Mouse (Mus musculus): ENCODE measurements around the gene Tgfb1. TPM values are rescaled to one million over a fixed set of nuclear protein-coding genes. Genes with fewer than 3 reads are reported as not detected.

Tgfb1 gene
- total RNA-seq, 2 experiments from 2014 or later: 9.7 to 12.2 TPM

DNA sequence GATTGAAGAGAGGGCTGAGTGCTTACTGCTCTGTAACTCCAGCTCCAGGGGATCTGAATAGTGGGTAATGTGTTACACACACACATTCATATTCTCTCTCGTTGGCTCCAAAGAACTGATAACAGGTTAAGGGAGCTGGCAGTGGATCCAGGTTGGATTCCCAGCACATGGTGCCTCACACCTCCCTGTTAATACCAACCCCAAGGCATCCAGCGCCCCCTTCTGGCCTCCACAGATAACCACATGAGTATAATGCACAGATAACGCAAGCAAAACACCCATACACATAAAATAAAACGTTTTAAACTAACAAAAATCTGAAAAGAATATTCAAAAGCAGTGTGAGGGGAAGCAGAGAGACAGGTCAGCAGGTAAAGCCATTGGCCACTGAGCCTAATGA is 14.4 kb upstream of the Tgfb1 start:
- intact Hi-C loops (cut with DNase I): no loop called here
- DNase-seq (ENCODE audit: extremely low spot score in 1 of 2, low spot score in 2 of 2): no peak

DNA sequence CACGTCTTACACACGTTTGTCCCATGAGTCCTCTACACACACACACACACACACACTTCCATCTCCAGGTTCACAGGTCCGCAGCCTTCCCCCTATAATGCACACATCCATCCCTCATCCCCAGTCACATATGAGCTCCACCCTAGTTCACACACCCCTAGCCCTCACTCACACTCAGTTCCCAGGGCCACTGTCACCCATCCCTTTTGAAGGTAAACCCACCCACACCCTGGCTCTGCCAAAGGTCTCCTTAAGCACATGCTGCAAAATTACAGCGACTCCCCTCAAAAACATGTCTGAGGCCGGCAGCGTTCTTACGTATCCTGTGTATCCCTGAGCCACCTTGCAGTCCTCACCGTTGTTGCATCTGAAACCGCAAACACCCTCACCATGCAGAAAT is 12.5 kb upstream of the Tgfb1 start:
- intact Hi-C loops (cut with DNase I): no loop called here
- DNase-seq (ENCODE audit: extremely low spot score in 1 of 2, low spot score in 2 of 2): no peak

DNA sequence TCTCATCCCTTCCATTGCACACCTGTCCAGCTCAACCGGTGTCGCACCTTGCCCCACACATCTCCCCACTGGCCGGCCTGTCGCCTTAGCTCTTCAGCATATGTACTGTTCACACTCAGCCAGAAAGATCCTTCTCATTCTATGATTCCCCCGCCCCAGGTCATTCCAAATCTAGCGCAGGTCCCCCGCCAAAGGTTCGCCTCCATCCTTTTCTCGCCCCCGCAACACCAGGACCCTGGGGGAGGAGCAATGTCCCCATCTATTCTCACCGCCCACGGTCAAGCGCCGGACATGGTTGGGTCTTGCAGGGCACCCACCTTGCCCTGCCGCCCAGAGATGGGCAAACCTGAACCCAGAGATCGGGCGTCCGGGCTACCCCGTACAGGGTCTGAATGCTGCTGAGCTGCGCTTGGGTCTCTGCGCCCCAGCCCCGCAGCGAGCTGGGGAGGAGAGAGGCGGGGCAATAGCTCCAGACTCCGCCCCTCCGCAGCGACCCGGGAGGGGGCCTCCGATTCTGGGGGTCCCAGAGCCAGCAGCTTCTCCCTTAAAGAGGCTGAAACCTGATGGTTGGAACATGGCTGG is 12.0 kb upstream of the Tgfb1 start, which contains the start of gene Tmem91:
Gene Tmem91 (minus strand): TSS at position 448 of the 582 bp plus-strand sequence.
- DNase-seq (ENCODE audit: extremely low spot score in 1 of 2, low spot score in 2 of 2): peak in 1 of 2 experiments; percentile 49
- intact Hi-C loops (cut with DNase I): no loop called here

DNA sequence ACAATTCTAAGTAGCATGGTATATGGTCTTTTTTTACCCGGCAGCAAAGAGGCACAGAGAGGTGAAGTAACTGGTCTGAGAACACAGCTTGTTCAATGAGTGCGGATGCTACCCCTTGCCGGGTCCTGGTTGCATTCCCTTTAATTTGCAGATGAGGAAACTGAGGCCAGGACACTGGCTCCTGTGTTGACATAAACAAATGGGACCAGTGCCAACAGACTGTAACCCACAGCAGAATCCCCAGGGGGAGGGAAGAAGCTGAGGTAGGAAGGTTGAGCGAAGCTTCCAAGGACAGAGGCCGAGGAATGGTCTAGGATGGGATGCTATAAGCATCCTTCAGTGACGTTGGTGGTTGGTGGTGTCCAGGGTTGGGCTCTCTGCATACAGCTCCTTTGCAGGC is 11.4 kb upstream of the Tgfb1 start:
- no peak for DNase-seq (ENCODE audit: extremely low spot score in 1 of 2, low spot score in 2 of 2)
- intact Hi-C loops (cut with DNase I): no loop called here

DNA sequence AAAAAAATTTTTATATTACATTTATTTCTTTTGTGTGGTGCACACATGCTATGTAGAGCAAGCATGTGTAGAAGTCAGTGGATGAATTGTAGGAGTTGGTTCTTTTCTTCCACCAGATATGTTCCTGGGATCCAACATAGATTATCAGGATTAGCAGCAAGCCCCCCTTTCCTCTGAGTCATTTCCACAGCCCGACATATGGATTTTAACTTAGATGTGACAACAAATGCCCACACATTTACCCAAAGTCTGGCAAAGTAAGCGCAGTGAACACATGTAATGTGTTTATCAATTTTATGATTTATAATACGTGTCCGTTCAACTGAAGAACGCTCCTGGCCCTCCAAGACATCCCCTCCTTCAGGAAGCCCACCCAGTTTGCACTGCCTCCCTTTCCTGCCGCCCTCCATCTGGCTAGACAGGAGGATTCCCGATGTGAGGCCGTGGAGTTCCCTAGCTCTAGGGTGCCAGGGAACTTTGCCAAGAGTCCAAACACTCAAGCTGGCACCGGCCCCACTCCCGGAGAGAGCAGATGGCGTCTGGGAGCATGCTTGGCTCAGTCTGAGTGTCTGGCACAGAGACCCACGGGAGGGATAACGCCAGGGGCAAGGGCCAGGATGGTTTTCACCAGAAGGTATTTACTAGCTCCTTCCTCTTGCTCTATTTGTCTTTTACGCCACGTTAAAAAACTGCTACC is 10.6 kb upstream of the Tgfb1 start:
- intact Hi-C loops (cut with DNase I): no loop called here
- DNase-seq (ENCODE audit: extremely low spot score in 1 of 2, low spot score in 2 of 2): peak; percentile 93

DNA sequence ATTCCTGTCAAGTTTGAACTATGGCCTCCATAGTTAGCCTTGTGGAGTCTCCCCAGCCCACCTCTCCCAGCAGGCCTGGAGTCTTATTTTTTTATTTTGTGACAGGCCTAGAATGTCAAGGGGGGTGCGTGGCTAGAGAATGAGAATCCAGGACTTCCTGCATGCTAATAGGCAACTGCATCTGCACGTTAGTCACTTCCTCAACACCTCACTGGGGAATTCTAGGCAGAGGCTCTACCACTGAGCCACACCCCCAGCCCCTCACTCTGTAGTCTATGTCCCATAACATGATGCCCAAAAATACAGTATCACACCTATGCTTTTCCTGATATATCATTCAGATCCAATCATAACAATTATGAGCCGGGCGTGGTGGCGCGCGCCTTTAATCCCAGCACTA is 9.8 kb upstream of the Tgfb1 start:
- intact Hi-C loops (cut with DNase I): no loop called here
- no peak for DNase-seq (ENCODE audit: extremely low spot score in 1 of 2, low spot score in 2 of 2)

DNA sequence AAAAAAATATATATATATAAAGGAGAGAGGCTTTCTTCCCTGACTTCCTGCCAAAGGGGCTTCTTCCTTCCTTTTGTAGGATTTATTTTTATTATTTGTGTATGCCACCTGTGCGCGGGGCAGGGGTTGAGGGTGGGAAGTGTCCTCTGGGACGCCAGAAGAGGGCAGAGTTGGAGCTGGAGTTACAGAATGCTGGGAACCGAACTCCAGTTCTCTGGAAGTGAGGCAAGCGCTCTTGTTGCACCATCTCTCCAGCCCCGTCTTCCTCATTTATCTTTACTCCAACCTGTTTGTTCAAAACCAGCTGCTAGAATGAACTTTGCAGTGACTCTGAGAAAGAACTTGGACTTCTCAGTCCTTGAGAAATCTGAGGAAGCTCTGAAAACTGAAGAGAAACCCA is 6.8 kb upstream of the Tgfb1 start:
- intact Hi-C loops (cut with DNase I): no loop called here
- no peak for DNase-seq (ENCODE audit: extremely low spot score in 1 of 2, low spot score in 2 of 2)

DNA sequence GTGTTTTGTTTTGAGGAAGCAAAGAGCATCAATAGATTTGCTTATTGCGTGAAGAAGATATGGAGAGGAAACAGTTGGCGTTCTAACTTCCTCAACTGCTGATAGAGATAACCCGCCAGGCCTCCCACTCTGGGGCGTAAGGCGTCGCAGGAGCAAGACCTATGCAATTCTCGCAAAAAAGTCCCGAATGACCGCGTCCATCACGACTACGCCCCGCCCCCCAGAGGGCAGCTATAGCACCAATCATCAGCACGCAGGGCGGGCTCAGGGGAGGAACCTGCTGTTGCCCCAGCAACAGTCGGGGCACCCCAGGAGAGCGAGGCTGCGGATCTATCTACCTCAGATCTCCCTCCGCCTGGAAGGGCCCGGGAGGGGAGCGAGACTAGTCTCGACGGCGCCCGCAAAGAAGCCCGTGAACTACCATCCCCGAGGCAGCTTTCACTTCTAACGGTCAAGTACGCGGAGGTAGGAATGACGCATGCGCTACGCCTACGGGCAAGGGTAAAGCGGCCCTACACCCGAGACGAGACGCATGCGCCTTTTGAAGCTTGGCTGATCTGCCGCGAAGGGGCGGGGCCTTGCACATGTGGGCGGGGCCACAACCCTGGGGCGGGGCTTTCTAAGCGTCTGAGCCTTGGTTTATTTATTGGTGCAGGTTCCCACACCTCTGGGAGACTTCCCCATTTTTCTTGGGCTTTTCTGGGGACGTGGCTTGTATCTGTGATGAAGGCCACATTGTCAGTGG is 6.1 kb upstream of the Tgfb1 start, which contains the start of gene B9d2:
Gene B9d2 (plus strand): TSS at position 267 of the 745 bp plus-strand sequence.
- intact Hi-C loops (cut with DNase I): no loop called here
- peak; percentile 89 to 97 for DNase-seq (ENCODE audit: extremely low spot score in 1 of 2, low spot score in 2 of 2)

DNA sequence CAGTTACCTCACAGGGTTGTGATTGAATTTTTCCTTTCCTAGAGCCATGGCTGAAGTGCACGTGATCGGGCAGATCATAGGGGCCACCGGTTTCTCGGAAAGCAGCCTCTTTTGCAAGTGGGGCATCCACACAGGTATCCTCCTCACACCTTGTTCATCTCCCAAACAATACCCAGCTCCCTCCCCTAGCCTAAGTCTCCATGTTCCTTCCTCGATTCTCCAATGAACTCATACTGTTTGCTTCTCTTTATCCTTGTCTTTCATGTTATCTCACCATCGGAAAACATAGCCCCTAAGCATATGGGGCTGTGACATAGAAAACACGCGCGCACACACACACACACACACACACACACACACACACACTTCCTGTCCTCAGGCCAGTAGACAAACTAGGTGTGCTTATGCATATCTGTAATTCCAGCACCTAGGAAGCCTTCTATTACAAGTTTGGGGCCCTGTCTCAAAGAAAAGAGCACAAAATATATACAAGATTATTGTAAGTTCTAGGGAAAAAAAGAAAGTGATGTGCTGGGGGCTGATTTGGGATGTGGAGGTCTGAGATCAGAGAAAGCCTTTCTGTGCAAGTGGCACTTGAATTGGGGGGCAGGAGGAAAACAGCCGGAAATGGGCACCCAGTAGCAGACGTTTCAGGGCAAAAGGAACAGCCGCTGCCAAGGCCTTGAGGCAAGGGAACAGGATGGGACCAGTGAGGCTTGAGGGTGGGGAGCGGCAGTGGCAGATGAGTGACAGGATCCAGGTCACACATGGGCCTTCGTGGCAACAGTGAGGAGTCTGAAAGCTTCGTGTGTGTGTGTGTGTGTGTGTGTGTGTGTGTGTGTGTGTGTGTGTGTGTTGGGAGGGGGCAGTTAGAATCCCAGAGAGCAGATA is 5.2 kb upstream of the Tgfb1 start:
- no peak for DNase-seq (ENCODE audit: extremely low spot score in 1 of 2, low spot score in 2 of 2)
- intact Hi-C loops (cut with DNase I): no loop called here

DNA sequence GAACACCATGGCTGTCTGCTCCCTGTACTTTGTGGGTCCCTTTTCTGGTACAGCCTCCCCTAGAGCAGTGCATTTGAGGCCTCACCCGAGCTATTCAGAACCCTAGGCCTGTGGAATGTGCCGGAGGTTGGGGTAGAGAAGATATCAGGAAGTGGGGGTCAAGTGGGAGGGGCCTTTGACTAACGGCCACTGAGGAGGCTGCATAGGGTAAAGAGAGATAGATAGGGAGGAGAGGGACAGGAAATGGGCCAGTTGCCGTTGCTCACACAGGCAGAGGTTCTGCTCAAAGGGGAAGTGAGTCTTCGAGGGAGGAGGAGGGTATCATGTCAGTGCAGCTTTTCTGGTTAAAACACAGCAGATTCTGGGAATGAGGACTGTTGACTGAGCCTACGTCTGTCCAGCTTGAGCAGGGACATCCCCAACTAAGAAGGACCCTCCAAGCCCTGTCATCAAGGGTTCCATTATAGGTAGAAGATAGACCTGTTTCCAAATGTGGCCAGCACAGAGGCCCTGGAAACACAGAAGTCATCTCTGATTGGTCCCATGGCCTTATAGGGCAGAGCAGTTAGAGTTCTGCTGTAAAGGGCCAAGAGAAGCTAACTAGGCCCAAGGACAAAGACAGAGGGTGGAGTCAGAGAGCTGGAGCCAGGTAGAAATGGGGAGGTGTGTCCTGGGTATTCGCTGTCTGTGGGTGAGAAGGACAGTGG is 3.2 kb upstream of the Tgfb1 start:
- intact Hi-C loops (cut with DNase I): no loop called here

DNA sequence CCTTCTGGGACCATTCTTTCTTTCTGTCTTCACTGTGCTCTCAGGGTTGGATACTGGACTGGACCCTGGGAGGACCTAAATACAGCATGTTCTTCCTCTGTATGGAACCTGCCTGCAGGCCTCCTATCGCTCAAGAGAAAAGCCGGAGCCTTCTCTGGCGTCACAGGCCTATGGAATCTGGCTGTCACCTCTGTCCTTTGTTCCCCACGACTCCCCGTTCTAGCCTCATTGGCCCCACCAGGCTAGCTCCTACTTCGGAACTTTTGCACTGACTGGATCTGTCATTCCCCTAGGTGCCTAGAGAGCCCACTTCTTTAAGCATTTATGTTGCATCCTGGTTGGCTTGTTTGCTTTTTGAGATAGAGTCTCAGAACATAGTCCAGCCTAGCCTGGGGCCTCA is 2.1 kb upstream of the Tgfb1 start:
- no peak for DNase-seq (ENCODE audit: extremely low spot score in 1 of 2, low spot score in 2 of 2)
- intact Hi-C loops (cut with DNase I): no loop called here

More for the DNA sequence above, 3.2 kb upstream of the Tgfb1 start:
- DNase-seq (ENCODE audit: extremely low spot score in 1 of 2, low spot score in 2 of 2): no peak

DNA sequence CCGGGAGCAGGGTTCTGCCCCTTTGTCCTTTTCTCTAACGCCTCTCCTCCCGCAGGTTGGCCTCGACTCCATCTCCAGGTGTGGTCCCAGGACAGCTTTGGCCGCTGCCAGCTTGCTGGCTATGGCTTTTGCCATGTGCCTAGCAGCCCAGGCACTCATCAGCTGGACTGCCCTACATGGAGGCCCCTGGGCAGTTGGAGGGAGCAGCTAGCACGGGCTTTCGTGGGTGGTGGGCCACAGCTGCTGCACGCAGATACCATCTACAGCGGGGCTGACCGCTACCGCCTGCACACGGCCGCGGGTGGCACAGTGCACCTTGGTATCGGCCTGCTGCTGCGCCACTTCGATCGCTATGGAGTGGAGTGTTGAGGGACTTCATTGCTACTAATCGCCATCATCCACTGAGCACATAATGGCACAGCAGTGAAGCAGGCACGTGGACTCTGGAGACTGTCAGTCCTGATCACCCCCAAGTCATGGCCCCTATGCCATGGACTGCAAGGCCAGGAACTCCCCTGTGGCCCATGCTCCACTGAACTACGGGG is 804 bp upstream of the Tgfb1 start:
- intact Hi-C loops (cut with DNase I): no loop called here
- no peak for DNase-seq (ENCODE audit: extremely low spot score in 1 of 2, low spot score in 2 of 2)

DNA sequence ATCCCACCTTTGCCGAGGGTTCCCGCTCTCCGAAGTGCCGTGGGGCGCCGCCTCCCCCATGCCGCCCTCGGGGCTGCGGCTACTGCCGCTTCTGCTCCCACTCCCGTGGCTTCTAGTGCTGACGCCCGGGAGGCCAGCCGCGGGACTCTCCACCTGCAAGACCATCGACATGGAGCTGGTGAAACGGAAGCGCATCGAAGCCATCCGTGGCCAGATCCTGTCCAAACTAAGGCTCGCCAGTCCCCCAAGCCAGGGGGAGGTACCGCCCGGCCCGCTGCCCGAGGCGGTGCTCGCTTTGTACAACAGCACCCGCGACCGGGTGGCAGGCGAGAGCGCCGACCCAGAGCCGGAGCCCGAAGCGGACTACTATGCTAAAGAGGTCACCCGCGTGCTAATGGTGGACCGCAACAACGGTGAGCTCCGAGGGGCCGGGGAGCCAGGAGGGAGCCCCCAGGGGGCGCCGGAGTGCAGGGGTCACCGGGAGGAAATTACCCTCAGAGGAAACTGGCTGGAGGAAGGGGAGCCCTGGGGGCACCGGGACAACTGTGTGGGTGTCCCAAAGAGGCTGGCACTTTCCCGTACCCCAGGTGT is 1.1 kb downstream of the Tgfb1 start:
- DNase-seq (ENCODE audit: extremely low spot score in 1 of 2, low spot score in 2 of 2): peak in 1 of 2 experiments; percentile 74
- intact Hi-C loops (cut with DNase I): no loop called here

DNA sequence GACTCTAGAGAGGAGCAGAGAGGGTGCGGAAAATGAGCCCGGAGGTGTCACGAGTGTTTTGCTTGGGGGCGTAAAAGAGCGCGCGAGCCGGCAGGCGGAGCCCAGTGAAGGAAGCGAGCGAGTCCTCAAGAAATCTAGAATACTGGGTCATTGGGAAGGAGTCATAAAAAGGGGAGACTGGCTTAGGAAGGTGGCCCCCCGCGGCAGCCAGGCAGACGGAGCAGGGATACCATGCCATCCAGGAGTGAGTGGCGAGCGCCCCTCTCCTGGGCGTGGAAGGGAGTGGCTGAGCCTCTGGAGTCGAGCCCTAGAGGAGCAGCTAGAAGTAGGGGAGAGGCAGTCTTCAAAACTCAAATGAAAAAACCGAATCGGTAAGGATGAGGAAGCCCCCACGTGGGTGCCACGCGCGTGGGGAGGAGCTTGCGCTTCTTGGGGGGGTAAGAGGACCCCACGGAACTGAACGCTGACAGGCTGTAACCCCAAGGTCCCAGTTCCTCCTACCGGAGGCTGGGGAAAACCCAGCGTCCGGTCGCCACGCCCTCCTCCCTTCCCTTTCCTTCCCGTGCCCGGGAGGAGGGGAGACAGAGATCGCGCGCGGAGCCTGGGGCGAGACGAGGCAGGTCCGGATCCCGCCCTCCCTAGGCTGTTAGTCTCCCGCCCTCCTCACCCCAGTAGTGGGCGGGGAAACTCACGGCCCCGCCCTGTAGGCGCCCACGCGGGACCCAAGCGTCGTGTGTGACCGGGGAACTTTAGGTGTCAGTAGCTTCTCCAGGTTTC is 2.2 kb downstream of the Tgfb1 start:
- intact Hi-C loops (cut with DNase I): no loop called here
- DNase-seq (ENCODE audit: extremely low spot score in 1 of 2, low spot score in 2 of 2): peak in 1 of 2 experiments; percentile 90

DNA sequence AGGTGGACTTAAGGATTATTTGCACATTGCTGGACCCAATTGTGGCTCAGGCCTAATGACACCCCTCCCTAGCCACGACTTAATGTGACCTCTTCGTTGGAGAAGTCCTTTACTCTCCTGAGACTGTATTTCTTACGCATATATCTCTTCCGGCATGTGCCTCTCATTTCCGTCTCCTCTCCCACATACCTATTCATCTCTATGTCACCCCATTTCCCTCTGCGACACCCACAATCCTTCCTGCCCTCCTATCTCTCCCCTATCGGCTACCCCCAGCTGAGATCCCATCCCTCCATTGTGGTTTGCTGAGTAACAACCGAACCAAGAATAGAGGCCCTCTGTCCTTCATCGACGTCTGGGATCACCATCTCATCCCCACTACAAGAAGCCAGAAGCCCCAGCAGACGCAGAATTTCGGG is 2.8 kb downstream of the Tgfb1 start:
- intact Hi-C loops (cut with DNase I): no loop called here
- DNase-seq (ENCODE audit: extremely low spot score in 1 of 2, low spot score in 2 of 2): no peak

DNA sequence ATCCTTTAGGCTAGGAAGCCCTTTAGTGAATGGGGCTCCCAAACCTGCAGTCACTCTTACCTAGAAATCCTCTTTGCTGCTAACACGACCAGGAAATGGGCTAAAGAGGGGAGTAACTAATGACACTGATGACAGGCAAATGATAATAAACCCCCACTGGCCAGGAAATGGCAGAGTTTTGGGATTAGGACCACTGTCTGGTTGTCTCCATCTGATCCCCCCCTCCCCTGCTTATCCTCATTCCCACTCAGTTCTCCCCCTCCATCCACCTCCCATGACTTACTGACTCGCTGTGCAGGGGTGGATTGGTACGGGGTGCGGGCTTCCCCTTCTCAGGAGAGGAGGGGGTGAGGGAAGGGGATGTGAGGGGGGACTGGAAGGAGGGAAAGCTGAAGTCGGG is 3.2 kb downstream of the Tgfb1 start:
- intact Hi-C loops (cut with DNase I): no loop called here
- no peak for DNase-seq (ENCODE audit: extremely low spot score in 1 of 2, low spot score in 2 of 2)

DNA sequence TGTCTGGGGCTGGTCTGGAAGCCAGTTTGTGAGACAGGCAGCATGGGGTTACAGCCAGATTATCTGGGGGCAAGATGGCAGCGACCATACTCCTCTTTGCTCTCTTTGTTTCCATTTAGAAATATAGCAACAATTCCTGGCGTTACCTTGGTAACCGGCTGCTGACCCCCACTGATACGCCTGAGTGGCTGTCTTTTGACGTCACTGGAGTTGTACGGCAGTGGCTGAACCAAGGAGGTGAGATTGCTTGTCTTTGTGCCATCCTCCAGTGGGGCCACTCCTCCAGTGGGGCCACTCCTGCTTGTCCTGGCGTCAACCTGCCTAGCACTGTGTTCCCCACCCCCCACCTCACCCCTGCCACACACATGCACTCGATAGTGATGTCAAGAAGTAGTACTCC is 7.3 kb downstream of the Tgfb1 start:
- intact Hi-C loops (cut with DNase I): no loop called here
- no peak for DNase-seq (ENCODE audit: extremely low spot score in 1 of 2, low spot score in 2 of 2)
